Mouse (Mus musculus) midbrain, embryonic 14.5 days (tissue): Measurements from ENCODE around the gene Tmod3. TPM values are rescaled to one million over a fixed set of nuclear protein-coding genes. Genes with fewer than 3 reads are reported as not detected.

ENCODE experiments used
- ATAC-seq: fragments of 200-750 bp; cut with Nextera tagmentation; 2 replicates; pipeline ENCODE4 v1.8.0; 2017; ENCODE audit warnings: moderate number of reproducible peaks, moderate library complexity; ENCODE audit not compliant: low FRiP score, low TSS enrichment
- DNase-seq: peaks from one replicate; pipeline ENCODE4 v3.0.0-alpha.2; 2015
- H3K27ac ChIP-seq: fragments of 300-500 bp; sonication (generic); replicated peaks from 2 replicates; pipeline ENCODE4 v1.5.1; 2014; ENCODE audit warnings: mild to moderate bottlenecking, low read depth, low read length, moderate library complexity
- H3K27me3 ChIP-seq: fragments of 300-500 bp; sonication (generic); 2 replicates; pipeline ENCODE4 v1.6.1; 2014; ENCODE audit warnings: low read length, control low read depth, mixed read lengths; ENCODE audit not compliant: control insufficient read depth, insufficient read depth
- H3K36me3 ChIP-seq: fragments of 300-500 bp; sonication (generic); 2 replicates; pipeline ENCODE4 v1.6.1; 2014; ENCODE audit warnings: low read length, control low read depth; ENCODE audit not compliant: control insufficient read depth, insufficient read depth
- H3K4me1 ChIP-seq: fragments of 300-500 bp; sonication (generic); 2 replicates; pipeline ENCODE4 v1.6.1; 2014; ENCODE audit warnings: mild to moderate bottlenecking, antibody characterized with exemption, low read length, control low read depth; ENCODE audit not compliant: control insufficient read depth, insufficient read depth
- H3K4me2 ChIP-seq: fragments of 300-500 bp; sonication (generic); 2 replicates; pipeline ENCODE4 v1.6.1; 2014; ENCODE audit warnings: mild to moderate bottlenecking, low read length, moderate library complexity
- H3K4me3 ChIP-seq: fragments of 300-500 bp; sonication (generic); replicated peaks from 2 replicates; pipeline ENCODE4 v1.5.1; 2014; ENCODE audit warnings: low read depth, low read length
- H3K9ac ChIP-seq: fragments of 300-500 bp; sonication (generic); replicated peaks from 2 replicates; pipeline ENCODE4 v1.6.1; 2014; ENCODE audit warnings: mild to moderate bottlenecking, low read length, moderate library complexity
- H3K9me3 ChIP-seq: fragments of 300-500 bp; sonication (generic); 2 replicates; pipeline ENCODE4 v1.6.1; 2016; ENCODE audit warnings: low read length, control low read depth, mixed read lengths; ENCODE audit not compliant: control insufficient read depth
- WGBS: fragments of 180-500 bp; shearing (Covaris S2); extraction: QIAGEN DNeasy Blood & Tissue Kit; methylation state at CpG from one replicate; pipeline ENCODE4 v1.1.7; 2014; 5-methylcytosine and 5-hydroxymethylcytosine counted together
- polyA plus RNA-seq: library from polyadenylated mRNA; unstranded; fragments of >200 nt; fragmentation: Nextera tagmentation; extraction: Ambion mirVana; gene quantifications from 2 replicates; pipeline ENCODE4 v1.2.1, GENCODE M21; 2014

The Tmod3 gene
- polyA plus RNA-seq, 1 experiment from 2014 or later, result 73.0 TPM

DNA sequence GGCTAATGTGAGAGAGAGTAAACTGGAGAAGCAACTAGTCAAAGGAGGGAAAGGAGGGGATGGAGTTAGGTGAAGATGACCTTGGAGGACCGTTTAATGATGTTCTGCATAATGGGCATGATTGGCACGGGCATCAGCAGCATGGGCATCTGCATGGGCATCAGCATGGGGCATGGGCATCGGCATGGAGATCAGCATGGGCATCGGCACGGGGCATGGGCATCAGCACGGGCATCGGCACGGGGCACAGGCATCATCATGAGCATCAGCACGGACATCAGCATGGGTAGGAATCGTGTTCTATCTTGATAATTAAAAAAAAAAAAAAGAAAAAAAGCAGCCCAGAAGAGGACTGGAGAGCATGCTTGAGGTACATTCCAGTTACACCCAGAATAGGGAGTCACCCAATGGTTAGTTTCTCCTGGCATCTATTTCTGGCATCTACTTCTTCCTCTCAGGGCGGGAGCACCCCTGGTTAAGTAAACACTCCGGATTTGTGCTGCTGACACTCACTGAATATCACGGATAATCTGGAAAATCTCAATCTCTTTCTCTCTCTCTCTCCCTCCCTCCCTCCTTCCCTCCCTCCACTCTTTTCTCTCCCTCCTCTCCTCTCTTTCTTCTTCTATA is 1.7 kb upstream of the Tmod3 start:
- H3K36me3 ChIP-seq, result no peaks in the 10 kb centered on the region
- no peak for ATAC-seq

DNA sequence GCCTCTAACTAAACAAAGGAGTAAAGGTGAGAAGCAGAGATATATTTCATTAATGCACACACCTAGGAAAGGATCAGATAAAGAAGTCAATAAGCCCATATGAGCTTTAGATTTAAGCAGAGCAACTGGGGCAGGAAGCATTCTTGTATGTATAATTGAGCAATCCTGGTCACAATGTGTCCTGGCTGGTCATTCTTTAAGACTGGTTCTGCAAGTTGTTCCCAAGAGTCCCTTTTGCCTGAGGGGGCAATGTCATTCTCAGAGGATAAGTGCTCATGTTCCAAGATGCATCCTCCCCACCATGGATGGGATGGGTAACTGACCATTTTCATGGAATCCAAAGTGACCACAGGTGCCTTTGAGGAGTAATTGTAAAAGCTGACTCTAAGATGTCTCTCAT is 896 bp upstream of the Tmod3 start:
- no peaks in the 10 kb centered on the region for H3K36me3 ChIP-seq
- H3K9me3 ChIP-seq, result no peaks in the 10 kb centered on the region
- H3K4me2 ChIP-seq, result no peak overlapping the region
- no peak for ATAC-seq
- no peak for DNase-seq
- no peak overlapping the region for H3K9ac ChIP-seq
- H3K27ac ChIP-seq, result no peak overlapping the region
- no peak overlapping the region for H3K4me3 ChIP-seq
- no peaks in the 10 kb centered on the region for H3K27me3 ChIP-seq
- H3K4me1 ChIP-seq, result 0 out of 2 replicates have a peak, but pooled peaks cover 12% of the 10 kb centered on the region

More for the DNA sequence above, 1.7 kb upstream of the Tmod3 start:
- WGBS, result 88% methylated on average over 13 of the region's 13 CpGs
- no peak overlapping the region for H3K9ac ChIP-seq
- DNase-seq, result no peak
- no peaks in the 10 kb centered on the region for H3K27me3 ChIP-seq
- no peak overlapping the region for H3K27ac ChIP-seq
- H3K4me1 ChIP-seq, result 0 out of 2 replicates have a peak, but pooled peaks cover 12% of the 10 kb centered on the region
- no peak overlapping the region for H3K4me3 ChIP-seq
- no peak overlapping the region for H3K4me2 ChIP-seq
- H3K9me3 ChIP-seq, result no peaks in the 10 kb centered on the region

DNA sequence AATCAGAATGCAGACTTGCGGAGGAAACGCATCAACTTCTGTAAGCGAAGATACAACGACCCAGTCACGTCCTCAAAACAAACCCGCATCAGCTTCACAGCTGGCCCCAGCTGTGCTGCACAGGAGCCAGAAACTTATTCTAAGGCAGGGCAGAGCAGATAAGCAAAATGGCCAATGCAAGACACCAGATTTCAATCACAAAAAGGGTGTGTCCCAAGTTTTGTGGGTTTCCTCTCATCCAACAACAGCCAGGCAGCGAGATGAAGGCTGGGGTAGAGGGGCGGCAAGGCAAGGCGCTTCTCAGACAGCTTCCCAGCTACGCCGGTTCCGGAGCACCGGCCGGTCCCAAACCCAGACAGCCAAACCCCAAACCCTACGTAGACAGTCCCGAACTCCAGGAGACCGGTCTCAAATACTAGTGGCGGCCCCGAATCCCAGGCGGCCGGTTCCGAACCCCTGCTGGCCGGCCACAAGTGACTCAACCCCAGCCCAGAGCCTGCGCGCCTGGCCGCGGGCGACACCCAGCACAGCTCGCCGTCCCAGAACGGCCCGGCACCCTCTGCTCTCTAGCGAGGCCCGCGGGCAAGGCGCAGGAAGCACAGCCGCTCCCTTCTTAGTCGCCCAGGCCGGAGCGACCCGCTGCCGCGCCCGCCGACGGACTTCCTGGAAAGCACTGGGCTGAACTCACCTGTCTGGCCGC is 495 bp downstream of the Tmod3 start:
- DNase-seq, result peak; percentile 28
- peak overlapping the region; percentile 66 for H3K27ac ChIP-seq
- under 1% methylated on average over 47 of the region's 47 CpGs for WGBS

DNA sequence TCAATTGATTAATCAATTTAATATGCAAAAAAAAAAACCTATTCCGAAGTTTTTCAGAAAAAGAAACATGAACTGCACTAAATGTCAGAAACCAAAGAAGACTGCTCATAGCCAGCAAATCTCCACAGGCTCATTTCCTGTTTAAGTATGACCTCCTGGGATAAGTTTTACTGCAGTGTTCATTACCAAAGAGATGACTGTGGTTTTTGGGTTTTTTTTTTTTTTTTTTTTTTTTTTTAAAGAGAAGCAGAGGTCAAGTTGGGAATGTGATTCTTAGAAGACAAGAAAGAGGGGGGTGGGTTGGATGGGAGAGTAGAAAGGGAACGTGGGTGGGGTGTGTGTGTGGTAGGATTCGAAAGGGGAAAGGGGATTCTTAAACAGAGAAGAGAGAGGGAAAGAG is 1.1 kb downstream of the Tmod3 start:
- no peak for ATAC-seq

More for the DNA sequence above, 495 bp downstream of the Tmod3 start:
- Histone ChIP-seq H3K4me1 (0 out of 2 replicates have a peak, but pooled peaks cover 12% of the 10 kb centered on the region), H3K36me3 (no peaks in the 10 kb centered on the region), H3K4me3 (peak overlapping the region; percentile 93), H3K27me3 (no peaks in the 10 kb centered on the region), H3K9me3 (no peaks in the 10 kb centered on the region), H3K9ac (peak overlapping the region; percentile 76), H3K4me2 (peak overlapping the region; percentile 68)
- peak; percentile 84 for ATAC-seq

DNA sequence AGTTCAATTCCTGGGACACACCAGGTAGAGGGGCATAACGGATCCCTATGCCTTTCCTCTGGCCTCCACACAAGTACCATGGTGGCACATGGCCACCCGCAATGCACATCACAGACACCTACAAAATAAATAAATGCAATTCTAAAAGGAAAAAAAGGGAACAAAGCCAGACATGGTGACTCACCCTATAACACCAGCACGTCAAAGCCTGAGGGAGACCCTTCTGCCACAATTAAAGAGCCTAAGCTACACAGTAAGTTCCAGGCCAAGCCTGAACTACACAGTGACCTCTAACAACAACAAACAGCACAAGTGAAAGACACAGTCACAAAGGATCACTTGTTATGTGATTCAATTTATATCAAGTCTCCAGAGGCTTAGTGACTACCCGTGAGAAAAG is 5.7 kb downstream of the Tmod3 start:
- H3K9ac ChIP-seq, result no peak overlapping the region
- 80% methylated on average over 4 of the region's 4 CpGs for WGBS

More for the DNA sequence above, 1.1 kb downstream of the Tmod3 start:
- H3K27ac ChIP-seq, result no peak overlapping the region
- DNase-seq, result no peak
- peak overlapping the region; percentile 76; the same call in 1 of the 2 replicates for H3K9ac ChIP-seq
- no peaks in the 10 kb centered on the region for H3K36me3 ChIP-seq
- H3K4me3 ChIP-seq, result peak overlapping the region; percentile 93
- no peaks in the 10 kb centered on the region for H3K27me3 ChIP-seq
- peak overlapping the region; percentile 68 for H3K4me2 ChIP-seq
- H3K9me3 ChIP-seq, result no peaks in the 10 kb centered on the region
- 27% methylated on average over 3 of the region's 3 CpGs for WGBS
- 0 out of 2 replicates have a peak, but pooled peaks cover 12% of the 10 kb centered on the region for H3K4me1 ChIP-seq

DNA sequence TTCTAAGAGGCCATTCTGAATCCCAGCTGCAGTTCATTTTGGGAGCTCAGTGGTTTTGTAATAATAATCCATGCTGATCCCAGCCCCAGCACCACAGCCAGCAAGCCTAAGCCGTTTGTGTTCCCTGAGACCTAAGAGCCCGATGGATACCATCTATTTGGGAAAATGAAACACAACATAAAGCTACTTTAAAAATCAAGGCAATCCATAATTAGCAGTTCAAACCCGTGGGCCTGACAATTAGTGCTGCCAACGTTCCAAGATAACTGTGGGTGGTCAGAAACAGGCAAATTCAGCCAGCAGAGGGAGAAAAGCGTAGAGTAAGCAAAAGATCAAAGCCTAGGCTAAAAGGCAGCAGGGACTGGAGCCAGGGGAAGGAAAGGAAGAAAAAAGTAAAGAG is 8.1 kb downstream of the Tmod3 start:
- 66% methylated on average over 5 of the region's 5 CpGs for WGBS
- Histone ChIP-seq H3K27ac (no peak overlapping the region), H3K36me3 (no peaks in the 10 kb centered on the region), H3K9ac (no peak overlapping the region), H3K27me3 (no peaks in the 10 kb centered on the region), H3K9me3 (no peaks in the 10 kb centered on the region), H3K4me1 (no peaks in the 10 kb centered on the region), H3K4me3 (no peak overlapping the region), H3K4me2 (no peak overlapping the region)
- peak; percentile 17 for DNase-seq
- ATAC-seq, result no peak

More for the DNA sequence above, 5.7 kb downstream of the Tmod3 start:
- no peak for DNase-seq
- no peak for ATAC-seq
- no peak overlapping the region for H3K4me3 ChIP-seq
- no peak overlapping the region for H3K27ac ChIP-seq
- H3K27me3 ChIP-seq, result no peaks in the 10 kb centered on the region
- no peaks in the 10 kb centered on the region for H3K36me3 ChIP-seq
- H3K4me2 ChIP-seq, result no peak overlapping the region
- H3K4me1 ChIP-seq, result 0 out of 2 replicates have a peak, but pooled peaks cover 12% of the 10 kb centered on the region
- H3K9me3 ChIP-seq, result no peaks in the 10 kb centered on the region

DNA sequence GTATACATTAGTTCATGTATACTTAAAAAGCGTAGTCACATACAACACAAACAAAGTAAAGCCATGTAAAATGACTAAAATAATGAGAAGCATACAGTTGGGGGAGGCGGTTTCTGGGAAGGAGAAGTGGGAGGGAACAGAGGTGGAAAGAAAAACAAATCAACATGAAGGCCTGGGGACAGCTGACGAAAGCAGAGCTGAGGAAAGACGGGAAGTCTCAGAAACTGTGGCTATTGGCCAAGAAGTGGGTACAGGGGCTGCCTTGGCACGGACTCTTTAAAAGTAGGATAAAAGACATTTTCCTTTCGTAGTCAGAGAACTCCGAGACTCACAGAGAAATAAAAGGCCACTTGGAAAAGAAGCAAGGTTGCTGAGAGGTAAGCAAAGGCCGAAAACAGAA is 10.4 kb downstream of the Tmod3 start:
- ATAC-seq, result no peak
- Histone ChIP-seq H3K27me3 (no peaks in the 10 kb centered on the region), H3K4me2 (no peak overlapping the region), H3K4me3 (no peak overlapping the region), H3K4me1 (no peaks in the 10 kb centered on the region), H3K9ac (no peak overlapping the region), H3K36me3 (no peaks in the 10 kb centered on the region), H3K27ac (no peak overlapping the region), H3K9me3 (no peaks in the 10 kb centered on the region)
- peak; percentile 13 for DNase-seq
- 85% methylated on average over 8 of the region's 8 CpGs for WGBS

DNA sequence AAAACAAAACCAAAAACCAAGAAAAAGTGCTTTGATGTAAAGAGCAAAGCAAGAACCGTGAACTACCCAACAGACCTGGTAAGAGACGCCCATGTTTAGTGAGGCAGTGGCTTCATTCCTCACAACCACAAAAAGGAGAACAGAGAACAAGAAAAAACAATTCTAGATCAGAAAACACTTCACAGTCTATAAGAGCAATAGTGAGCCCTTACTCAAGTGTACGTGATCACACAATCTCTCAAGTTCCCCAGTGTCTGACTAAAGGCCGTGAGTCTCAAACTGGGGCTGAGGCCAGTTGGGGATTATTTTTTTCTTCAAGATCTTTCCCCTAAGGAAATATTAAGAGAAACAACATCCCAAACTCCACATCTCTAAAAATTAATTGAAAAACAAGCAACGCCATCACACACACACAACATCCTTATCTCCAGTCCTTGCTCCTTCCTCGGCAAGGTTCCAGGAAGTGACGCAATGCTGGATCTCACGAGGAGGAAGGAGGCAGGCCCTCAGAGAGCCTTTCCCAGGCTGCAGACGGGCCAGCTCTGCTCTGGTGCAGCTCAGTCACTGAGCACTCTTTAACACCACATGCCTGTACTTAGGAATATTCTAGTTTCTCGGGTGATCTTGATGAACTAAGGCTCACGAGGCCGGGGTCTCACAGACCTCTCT is 12.4 kb downstream of the Tmod3 start:
- H3K27me3 ChIP-seq, result no peaks in the 10 kb centered on the region
- H3K9ac ChIP-seq, result no peak overlapping the region
- H3K9me3 ChIP-seq, result no peaks in the 10 kb centered on the region
- H3K27ac ChIP-seq, result no peak overlapping the region
- no peak overlapping the region for H3K4me3 ChIP-seq
- 89% methylated on average over 12 of the region's 12 CpGs for WGBS
- ATAC-seq, result no peak
- H3K36me3 ChIP-seq, result no peaks in the 10 kb centered on the region
- no peaks in the 10 kb centered on the region for H3K4me1 ChIP-seq
- DNase-seq, result no peak
- H3K4me2 ChIP-seq, result no peak overlapping the region
